Mouse (Mus musculus) central nervous system, embryonic 14 days (tissue): ENCODE measurements around the gene Gm11042. TPM values are rescaled to one million over a fixed set of nuclear protein-coding genes. Genes with fewer than 3 reads are reported as not detected.

Source experiments
- polyA plus RNA-seq: library from polyadenylated mRNA; depleted of rRNA; stranded (reverse); fragments of >200 nt; gene quantifications from 2 replicates; pipeline ENCODE4 v1.2.3, GENCODE M21; 2012; rRNA removed

Gm11042 gene
- polyA plus RNA-seq: not detected in 2 replicates

GRCm38 (mm10) chr12:74316344-74316973, at the start of gene Gm11042:
TSS of gene Gm11042 (minus strand) at chr12:74316394.

